Mouse (Mus musculus) adrenal gland, postnatal 4 days (tissue): ENCODE data around the gene Ly6g6e. TPM values are rescaled to one million over a fixed set of nuclear protein-coding genes. Genes with fewer than 3 reads are reported as not detected.
"Not testable (repeated sequence)": the region's sequence is repeated elsewhere in the genome, so short reads cannot be mapped to it uniquely, and the experiment has no call there.

Experiments used
- DNase-seq, 2 experiments: peaks; one replicate each; pipeline ENCODE4 v3.0.0; 2021 to 2022; ENCODE audit warnings: low spot score in 2 of 2, mixed read lengths in 2 of 2
- long read RNA-seq, 2 experiments: library from polyadenylated mRNA; stranded (forward); transcript quantifications; one replicate each; pipeline ENCODE4 v2.0.0; 2021
- total RNA-seq, 2 experiments: library from RNA; stranded (reverse); gene quantifications; 2 replicates each; pipeline ENCODE4 v1.2.3; 2021

Gene Ly6g6e
- not detected for total RNA-seq
- long read RNA-seq, experiment 1 = 0 reads
- long read RNA-seq, experiment 2, partial matches to known transcripts = 1 of 2 reads
- long read RNA-seq, experiment 2, other reads (novel, unspliced or antisense) = 0 of 2 reads

GRCm38 (mm10) chr17:35076507-35077176 is at the start of gene Ly6g6e:
Gene Ly6g6e (plus strand): TSS chr17:35076902.
- DNase-seq = no peak

- DNase-seq = no peak
Observed at GRCm38 (mm10) chr17:35027277-35028068, 49.2 kb upstream of the Ly6g6e start, which contains the start of gene Sapcd1. Gene Sapcd1 (minus strand): TSS chr17:35028016.

- DNase-seq = no peak
Observed at GRCm38 (mm10) chr17:35028315-35028714, 48.4 kb upstream of the Ly6g6e start.

DNA sequence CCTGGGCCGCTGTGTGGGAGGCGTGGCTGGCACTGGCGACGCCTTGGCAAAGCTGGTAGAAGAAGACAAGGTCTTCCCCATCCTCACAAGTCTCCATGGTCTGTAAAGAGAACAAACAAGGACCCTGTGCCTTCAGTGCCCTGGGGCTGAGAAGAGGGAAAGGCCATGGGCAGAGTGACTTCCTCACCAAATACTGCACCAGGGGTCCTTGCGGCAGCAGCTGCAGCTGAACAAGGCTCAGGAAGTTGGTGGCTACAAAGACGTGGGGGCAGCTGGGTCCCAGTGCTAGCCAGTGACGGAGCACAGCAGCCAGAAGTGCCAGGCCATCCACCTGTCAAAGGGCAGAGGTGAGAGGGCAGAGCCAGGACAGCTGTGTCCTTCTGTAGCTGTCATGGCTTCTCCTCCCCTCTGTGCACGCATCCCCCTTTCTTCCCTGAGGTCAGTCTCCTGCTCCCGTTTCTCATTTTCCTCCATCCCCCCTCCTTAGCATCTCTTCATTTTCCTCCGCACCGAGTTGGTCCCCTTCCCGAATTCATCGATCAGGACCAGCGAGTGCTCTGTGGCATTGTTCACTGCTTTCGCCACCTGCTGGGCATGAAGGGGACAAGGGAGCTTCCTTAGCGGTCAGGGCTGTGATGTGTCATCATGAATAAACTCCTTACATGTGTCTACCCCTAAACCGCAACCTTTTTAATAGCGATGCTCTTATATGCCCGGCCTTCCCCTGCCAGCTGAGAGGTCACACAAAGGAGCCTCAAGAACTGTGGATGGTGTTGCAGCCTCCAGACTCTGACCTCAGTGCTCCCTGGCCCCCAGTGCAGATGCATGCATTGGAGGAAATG is 46.8 kb upstream of the Ly6g6e start:
- no peak for DNase-seq

DNA sequence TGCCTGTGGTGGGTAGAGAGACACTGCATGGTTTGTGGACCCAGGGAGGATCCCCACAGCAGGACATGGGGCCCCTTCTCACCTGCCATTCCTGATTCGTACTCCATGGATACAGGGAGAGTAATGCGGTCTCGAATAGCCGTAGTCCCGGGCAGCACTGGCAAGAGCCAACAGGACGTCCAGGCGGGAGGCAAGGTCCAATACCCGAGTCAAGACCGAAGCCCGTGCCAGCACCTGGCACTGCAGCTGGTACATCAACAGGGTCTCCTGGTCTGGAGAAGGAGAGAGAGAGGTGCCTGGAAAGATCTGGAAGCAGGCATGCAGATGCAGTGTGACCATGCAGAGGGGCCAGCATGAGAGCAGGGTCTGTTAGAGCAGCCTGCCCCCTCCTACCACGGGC is 45.4 kb upstream of the Ly6g6e start:
- DNase-seq = no peak

DNA sequence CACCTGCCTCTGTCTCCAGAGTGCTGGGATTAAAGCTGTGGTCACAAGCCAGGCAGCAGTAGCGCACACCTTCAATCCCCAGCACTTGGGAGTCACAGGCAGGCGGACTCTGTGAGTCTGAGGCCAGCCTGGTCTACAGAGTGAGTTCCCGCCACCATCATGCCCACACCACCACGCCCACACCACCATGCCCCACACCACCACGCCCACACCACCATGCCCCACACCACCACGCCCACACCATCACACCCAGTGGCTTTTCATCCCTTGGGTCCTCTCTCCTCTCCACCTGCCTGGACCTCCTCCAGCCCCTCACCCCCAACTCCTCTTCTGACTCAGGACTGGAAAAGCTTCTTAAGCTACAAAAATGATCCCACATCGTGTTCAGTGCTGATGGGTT is 44.8 kb upstream of the Ly6g6e start:
- no peak for DNase-seq

DNA sequence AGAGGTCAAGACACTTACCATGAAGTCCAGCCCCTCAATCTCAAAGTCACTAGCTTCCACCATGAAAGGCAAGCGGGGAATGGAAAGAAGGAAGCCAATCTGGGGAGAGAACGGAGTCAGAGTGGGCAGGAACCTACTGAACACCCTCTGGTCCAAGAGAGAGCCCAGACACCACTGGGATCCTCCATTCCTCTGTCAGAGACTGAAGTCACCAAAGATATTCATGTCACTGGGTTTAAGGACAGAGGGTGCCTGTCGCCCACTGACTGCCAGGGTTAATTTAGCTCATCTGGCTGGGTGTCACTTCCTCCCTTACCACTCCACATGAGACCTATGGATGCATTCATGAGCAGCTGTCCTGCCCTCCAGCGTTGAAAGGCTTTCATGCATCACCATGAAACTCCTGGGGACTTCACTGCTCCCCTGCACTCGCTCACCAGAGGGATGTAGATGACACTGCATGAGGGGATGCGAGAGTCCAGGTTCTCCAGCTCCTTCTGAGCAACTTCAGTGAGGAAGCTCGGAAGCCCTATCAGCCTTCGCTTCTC is 44.3 kb upstream of the Ly6g6e start:
- DNase-seq = no peak

DNA sequence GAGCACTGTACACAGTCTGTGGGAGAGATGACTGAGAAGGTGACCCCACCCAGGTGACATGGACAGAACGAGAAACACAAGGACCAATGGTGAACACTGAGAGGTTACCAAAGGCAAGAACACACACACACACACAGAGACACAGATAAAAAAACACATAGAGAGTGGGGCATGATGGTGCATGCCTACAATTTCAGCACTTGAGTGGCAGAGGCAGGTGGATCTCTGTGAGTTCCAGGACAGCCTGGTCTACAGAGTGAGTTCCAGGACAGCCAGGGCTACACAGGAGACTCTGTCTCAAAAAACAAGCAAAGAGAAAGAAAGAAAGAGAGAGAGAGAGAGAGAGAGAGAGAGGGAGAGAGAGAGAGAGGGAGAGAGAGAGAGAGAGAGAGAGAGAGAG is 43.0 kb upstream of the Ly6g6e start:
- not testable (repeated sequence) for DNase-seq

DNA sequence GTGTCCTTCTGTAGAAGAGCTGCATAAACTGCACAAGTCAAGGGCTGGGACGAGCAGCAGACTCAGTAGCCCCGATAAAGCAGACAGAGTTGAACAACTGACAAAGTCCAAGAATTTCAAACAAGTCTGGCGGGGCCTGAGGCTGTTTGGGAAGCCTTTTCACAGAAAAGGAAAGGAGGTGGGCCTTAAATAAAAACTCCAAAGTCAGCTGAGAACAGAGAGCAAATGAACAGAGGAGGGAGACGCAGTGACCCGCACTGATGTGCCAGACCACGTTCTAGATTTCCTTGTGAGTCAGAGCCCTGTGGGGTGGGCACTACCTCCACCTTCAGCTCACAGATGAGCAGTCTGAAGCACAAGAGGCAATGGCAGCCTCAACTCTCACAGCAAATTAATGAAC is 41.8 kb upstream of the Ly6g6e start:
- DNase-seq = no peak

DNA sequence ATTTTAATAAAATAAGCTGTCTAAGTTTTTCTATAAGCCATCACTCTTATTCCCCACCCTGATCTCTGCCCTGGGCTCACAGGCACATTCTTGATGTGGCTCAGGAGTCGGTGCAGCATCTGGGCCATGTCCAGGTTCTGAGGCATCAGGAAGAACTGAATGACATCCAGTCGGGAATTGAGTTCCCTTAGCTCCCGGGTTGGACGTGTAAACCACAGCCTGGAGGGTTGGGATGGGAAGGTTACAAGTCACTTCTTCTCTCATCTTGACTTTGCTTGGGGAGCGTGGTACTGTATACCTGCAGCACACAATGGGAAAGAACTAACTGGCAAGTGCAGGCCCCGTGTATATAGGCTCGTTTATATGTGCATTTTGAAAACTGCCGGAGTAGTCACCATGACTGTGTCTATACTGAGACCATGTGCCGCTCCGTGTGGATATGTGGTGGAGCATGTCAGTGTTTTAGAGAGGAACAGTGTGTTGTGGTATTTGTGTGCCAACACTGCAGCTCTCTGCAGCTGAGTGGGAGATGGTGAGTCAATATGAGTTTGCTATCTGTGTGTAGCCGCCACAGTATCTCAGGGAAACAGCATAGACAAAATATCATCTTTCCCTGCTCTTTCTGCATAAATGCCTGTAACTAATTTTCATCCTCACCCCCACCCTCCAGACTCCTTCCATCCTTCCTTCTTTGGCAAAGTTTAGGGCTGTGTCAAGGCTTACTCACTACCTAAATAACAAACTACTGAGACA is 37.4 kb upstream of the Ly6g6e start:
- no peak for DNase-seq

DNA sequence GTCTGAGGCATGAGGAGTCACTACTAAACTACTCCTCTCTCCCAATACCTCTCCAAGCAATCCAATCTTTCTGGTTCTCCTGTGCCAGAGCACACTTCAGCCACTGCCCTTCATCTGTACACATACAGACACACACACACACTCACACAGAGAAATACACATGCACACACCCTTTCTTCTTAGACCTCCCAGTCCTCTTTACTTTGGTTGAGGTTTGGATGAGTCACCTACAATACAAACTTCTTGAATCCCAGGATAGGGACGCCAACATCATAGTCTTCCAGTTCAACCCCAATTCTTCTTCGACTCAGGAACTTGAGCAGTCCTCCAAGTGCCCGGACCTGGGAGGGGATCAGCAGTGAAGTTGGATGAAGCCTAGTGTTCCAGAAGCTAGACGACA is 32.9 kb upstream of the Ly6g6e start:
- DNase-seq = no peak

DNA sequence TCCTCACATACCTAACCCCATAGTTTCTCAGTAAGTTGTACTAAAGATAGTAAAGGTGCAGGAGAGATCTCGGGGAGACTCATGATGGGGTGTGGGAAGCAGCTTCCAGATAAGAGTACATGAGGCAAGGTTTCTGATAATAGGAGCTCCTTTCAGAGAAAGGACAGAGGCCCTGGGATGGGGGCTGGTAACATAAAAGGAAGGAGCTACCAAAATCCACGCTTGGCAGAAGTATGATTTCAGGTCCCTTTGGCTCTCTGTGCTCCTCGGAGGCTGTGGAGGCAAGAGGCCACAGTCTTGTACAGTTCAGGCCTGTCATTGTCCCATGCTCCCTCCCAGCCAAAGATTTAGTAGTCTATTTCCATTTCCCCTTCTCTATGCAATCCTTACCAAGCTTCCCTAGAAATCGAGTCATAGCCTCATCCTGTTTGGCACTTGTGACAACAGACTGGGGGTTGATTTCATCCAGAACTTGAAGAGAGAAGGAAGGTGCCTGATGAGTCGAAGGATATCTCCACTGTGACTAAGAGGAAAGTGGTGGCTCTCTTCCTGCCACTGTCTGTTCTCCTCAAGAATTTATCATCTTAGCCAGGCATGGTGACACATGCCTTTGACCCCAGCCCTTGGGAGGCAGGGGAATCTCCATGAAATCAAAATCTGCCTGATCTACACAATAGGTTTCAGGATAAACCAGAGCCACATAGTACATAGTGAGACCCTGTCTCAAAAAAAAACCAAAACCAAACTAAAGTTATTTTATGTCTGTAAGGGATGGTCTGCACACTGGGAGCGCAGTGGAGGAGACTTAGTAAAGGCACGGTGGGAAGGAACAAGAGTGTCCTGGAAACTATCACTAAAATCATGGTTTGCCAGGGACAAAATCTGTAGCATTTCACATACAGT is 31.5 kb upstream of the Ly6g6e start:
- DNase-seq = no peak

- no peak for DNase-seq
Observed at GRCm38 (mm10) chr17:35045807-35046680, 30.7 kb upstream of the Ly6g6e start.

GRCm38 (mm10) chr17:35046681-35047455 is 29.8 kb upstream of the Ly6g6e start, which contains the start of gene Msh5:
Gene Msh5 (minus strand): TSS chr17:35046745.
- peak; percentile 91 to 93 for DNase-seq

DNA sequence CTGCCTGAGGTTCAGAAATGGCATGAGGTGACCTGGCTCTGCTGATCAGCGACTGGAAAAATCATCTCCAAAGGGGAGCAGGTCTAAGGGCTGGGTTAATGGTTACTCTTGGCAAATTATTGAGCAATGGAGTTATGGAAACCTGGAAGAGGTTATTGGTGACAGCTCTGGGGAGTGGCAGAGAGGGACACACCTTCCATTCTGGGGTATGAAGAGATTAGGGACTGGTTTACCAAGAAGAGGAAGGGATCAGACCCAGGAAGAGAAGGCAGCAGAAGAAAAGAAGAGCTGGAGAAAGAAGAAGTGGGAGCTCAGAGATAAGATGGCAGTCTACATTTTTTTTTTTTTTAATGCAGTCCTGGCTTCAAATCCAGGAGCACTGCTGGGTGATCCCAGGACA is 29.0 kb upstream of the Ly6g6e start:
- DNase-seq = no peak

DNA sequence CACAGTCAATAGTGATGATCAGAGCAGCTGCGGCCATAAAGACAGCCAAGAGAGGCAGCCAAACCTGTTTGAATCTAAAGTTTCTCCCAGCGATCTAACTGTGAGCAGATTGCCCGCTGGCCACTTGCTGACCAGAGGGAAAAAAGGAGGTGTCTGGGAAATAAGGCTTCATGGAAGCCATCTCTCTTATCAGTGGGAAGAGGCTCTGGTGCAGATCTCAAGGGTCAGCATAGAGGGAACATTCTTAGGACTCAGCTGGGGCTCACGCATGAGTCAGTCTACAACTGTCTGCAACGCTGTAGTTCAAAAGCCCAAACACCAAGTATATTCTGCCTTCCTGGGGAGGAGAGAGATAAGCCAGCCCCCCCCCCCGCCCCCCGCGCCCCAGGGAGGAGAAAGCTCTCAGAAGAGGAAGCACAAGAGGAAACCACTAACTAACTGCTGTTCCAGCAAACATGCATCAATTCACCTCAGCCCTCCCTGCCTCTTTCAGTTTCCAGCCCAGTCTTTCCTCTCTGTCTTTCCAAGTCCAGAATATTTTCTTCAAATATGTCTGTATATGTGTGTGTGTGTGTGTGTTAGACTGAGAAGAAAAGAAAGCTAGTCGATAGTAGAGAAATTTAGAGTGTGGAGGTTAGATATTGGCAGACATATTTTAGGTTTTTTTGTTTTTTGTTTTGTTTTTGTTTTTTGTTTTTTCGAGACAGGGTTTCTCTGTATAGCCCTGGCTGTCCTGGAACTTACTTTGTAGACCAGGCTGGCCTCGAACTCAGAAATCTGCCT is 28.4 kb upstream of the Ly6g6e start:
- no peak for DNase-seq

DNA sequence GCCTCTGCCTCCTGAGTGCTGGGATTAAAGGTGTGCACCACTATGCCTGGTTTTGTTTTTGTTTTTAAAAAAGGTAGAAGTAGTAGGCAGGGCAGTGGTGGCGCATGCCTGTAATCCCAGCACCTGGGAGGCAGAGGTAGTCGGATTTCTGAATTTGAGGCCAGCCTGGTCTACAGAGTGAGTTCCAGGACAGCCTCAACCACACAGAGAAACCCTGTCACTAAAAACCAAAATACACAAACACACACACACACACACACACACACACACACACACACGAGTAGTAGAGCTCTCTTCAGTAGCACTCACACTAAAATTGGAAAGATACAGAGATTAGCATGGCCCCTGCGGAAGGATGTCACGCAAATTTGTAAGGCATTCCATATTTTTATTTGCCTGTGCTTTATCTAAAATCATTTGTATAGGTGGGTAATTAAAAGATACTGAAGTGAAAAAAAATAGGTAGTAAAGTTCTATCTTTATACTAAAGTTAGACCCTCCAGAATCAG is 27.7 kb upstream of the Ly6g6e start:
- DNase-seq = no peak
